Mouse (Mus musculus) MEL (cell line): ENCODE data around the gene Lsamp.

Source experiments
- CHD1 ChIP-seq: IDR thresholded peaks from 2 replicates; pipeline ENCODE4 v1.6.1; 2012; ENCODE audit warnings: low read depth, mild to moderate bottlenecking, inconsistent platforms, low read length, improper control_type of control experiment
- CTCF ChIP-seq, 3 experiments: IDR thresholded peaks in 2 of 3; conservative IDR thresholded peaks in 1 of 3; 2 replicates each; pipeline ENCODE4 v1.5.1; 2011 to 2012; ENCODE audit warnings: low read length in 3 of 3, low read depth in 2 of 3, mild to moderate bottlenecking in 2 of 3, improper control_type of control experiment in 1 of 3, inconsistent platforms in 1 of 3, mixed read lengths in 1 of 3, moderate library complexity in 1 of 3; ENCODE audit not compliant: control insufficient read depth in 1 of 3, insufficient read depth in 1 of 3, poor library complexity in 1 of 3, severe bottlenecking in 1 of 3
- EP300 ChIP-seq, 2 experiments: IDR thresholded peaks; 2 replicates each; pipeline ENCODE4 v1.6.1; 2011; ENCODE audit warnings: improper control_type of control experiment in 2 of 2, low read length in 2 of 2, low read depth in 1 of 2, mild to moderate bottlenecking in 1 of 2
- MAX ChIP-seq: IDR thresholded peaks from 2 replicates; pipeline ENCODE4 v1.6.1; 2011; ENCODE audit warnings: low read length, improper control_type of control experiment

DNA sequence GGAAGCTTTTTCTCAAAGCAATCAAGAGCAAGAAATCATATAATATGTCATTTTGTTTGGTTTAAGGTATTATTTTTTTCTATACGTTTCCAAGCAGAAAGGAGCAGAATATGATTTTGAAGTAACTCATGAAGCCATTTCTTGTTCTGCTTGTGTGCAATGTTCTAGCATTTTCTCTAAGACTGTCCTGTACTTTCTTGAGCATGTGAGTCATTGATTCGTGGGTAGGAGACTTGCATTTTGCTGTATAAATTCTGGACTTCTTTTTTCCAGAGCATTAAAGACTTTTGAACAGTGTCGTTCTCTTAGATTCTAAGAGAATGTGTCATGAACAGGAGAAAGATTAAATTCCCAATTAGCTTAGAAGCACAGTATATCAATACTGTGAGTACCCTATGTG lies 1118.6 kb downstream of the Lsamp start:
- TF ChIP-seq MAX: no peak
- no peak for TF ChIP-seq CTCF (IDR thresholded peaks at IDR 0.05 in 2 of 3, conservative IDR thresholded peaks at IDR 0.05 in 1 of 3; ENCODE audit: control insufficient read depth in 1 of 3, insufficient read depth in 1 of 3, low read depth in 2 of 3, low read length in 3 of 3, poor library complexity in 1 of 3, severe bottlenecking in 1 of 3)
- no peak for TF ChIP-seq CHD1
- TF ChIP-seq EP300 (IDR thresholded peaks at IDR 0.05; ENCODE audit: low read depth in 1 of 2, low read length in 2 of 2): no peak
